Mouse (Mus musculus) Muller cell, postnatal 12 days (primary cell): Measurements from ENCODE around the gene Prdx2.

Experiments used
- DNase-seq: peaks from one replicate; pipeline ENCODE4 v3.0.0-alpha.2; 2015; ENCODE audit errors: inconsistent ontology term

Gene Prdx2

DNA sequence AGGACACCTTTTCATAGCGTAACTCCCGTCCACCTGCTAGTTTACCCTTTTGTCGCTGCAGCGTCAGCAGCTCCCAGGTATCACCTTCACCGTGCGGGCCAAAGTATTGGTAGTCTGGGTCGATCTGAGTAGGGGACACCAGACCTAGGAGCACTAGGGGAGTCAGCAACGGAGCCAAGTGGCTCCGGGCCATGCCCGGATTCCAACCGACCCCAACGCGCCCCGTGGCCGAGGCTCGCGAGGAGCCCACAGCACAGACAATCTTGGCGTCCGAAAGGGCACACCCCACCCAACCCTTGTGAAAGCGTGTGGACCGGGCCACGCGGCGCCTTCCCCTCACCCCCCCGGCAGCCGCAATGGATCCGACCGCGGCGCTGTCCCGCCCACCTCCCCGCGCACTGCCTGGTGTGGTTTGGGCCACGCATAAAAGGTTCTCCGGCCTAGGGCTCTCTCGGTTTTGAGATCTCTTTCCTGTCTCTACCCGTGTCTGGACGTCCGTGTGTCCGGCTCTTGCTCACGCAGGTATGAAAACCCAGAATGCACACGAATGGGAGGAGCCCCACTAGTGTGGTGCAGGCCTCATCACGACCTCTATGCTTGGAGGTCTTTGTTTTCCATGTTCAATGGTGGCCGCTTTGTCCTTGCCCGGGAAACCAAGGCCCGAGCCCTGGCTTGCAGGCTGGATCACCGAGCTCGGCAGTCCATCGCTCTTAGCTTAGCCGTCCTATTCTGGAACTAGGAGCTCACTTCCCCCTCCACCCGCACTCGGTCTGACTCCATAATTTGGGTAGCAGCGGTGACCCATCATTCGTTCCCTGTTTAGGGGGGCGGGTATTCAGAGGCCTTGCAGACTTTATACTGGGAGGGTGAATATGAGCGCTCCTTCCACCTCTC is at the start of gene Prdx2, which contains the start of the genes Gm49661 and Rnaseh2a:
Gene Prdx2, plus strand, starts transcription at position 347 of the 894 bp plus-strand sequence.
Gene Gm49661, minus strand, starts transcription at position 193 of the 894 bp plus-strand sequence.
Gene Rnaseh2a, minus strand, starts transcription at position 527 of the 894 bp plus-strand sequence.
- DNase-seq, result peak; percentile 85

DNA sequence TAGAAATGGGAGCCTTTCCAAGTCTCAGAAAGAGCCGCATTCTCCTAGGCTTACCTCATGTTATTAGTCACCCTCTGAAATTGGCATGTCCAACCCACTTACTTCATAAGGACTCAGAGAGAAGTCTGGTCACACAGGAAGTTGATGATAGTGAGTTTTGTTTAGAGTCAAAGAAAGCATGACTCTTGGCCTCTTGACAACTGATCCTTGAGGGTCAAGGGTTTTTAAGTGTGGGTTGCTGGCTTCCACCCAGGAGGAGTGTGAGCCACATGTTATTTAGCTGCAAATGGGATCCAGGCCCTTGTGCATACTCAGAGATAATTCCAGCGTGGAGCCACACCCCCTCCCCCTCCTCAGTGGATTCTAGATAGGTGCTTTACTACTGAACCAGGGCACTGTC is 47.8 kb upstream of the Prdx2 start:
- no peak for DNase-seq

DNA sequence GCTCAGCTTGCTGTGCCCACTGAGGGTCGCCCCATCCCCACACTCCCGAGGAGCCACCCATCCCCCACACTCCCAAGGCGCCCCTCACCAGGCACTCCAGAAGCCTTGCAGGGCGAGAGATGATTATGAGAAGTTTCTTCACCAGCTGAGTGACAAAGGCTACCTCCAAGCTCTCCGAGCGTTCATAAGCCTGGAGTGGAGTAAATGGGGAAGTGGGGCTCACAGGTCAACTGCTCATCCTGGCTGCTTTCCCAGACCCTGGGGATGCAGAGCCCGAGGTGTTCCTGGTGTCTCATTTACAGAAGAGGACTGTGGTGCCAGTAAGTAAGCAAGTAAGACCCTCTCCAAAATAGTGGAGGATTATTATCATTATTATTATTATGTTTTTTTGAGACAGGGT is 43.8 kb upstream of the Prdx2 start:
- DNase-seq, result no peak

DNA sequence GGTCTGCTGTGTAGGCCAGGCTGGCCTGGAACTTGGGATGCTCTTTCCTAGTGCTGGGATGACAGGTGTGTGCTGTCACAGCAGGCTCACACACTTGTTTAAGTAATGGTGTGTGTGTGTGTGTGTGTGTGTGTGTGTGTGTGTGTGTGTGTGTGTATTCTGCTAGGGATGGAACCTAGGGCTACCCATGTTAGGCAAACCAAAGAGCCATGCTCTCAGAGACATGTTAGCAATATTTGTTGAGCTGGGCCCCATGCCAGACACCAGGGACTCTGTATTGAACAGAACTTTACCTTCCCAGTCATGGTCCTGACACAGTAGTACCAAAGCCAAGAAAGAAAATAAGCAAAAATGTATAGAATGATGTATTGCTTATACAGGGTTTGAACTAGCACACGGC is 41.9 kb upstream of the Prdx2 start:
- DNase-seq, result no peak

DNA sequence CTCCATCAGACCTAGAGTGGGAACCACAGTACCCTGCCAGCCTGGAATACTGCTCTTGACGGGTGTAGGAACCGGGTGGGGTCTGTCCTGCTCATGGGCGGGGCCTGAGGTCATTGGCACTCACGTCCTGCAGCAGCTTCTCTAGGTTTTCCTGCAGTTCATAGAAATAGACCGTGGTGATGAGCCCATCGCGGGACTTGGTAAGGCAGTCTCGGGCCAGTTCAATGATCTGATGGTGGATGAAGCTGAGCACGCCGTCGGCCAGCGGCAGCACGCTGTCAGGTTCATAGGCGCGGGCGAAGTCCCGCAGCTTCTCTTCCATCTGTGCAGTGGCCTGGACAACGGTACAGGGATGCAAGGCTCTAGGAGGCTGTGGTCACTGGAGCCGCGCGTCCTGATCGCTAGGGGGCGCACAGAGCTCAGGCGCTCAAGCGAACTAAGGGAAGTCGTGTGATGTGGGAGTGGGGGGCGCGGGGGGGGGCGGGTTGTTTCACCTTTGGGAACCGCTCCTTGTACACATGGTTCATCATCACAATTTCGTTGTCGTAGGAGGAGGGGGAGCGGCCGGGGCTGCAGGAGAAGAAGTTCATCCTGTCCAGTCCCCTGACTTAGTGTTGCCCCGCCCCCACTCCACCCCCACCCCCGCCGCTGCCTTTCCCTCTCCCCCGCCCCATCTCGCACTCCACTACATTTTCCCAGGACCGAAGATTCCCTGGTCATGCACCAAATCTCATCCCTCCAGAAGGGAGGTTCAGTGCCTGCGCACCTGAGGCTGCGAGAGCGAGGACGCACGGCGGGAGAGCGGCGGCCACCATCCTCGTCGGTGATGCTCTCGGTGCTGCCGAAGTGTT is 40.7 kb upstream of the Prdx2 start:
- DNase-seq, result peak; percentile 68

DNA sequence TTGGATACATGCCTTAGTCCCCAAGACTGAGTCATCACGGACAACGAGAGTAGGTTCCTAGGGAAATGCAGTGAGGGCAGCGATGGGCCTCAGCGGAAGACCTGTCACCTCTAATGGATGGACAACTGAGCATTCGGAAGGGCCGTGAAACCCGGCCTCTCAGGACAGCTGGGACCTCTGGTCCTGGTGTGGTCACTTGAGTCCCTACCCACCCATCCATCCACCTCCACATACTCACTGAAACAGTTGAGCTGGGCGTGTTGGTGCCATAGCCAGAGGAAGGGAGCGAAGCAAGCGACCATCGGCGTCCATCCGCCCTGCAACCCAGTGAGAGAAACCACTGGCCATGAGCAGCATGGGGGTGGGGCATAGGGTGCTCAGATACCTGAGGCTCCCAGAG is 38.8 kb upstream of the Prdx2 start:
- no peak for DNase-seq

DNA sequence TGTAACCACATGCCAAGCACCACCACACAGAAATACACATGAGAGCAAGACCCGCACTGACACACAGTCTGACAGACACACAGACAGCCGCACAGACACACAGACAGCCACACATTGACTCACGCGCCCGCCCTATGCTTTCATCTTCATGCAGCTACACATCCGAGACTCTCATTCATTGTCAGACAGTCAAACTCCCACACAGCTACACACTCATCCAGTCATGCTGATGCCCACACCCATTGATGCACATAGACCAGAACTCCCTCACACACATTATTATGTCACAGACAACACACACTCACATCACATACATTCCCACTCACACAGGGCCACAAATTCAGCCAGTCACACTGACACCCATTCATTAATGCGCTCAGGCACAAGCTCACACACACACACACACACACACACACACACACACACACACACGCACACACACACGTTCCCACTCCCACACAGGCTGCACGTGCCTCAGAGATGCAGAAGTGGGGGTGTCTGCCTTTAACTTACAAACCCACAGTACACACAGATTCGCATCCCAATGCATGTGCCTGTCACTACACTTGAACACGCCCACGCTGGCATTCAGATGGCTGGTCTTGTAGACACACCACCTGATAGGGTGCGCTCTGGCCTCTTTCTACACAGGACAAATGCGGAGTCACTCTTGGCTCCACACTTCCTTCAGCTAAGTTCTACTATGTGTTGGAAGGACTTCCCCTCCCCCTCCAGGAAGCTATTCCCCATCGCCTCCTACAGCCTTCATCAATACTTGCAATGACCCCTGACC is 35.4 kb upstream of the Prdx2 start:
- DNase-seq, result no peak

DNA sequence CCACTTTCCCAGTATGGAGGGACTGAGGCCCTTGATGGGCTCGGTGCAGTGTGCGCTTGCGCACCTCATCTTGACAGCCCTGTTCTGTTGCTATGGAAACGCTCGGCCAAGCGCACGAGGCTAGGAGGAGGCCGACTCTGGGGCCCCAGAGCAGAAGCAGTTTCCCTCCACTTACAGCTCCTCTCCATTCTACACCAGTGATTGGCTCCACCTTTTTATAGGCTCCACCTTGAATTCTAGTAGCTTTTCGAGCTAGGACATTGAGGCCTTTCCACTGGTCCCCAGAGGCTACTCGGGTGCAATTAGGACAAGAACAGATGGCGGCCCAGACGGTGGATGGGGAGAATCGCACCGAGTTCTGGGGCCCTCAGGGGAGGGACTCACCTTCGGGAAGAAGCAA is 34.5 kb upstream of the Prdx2 start:
- DNase-seq, result no peak

DNA sequence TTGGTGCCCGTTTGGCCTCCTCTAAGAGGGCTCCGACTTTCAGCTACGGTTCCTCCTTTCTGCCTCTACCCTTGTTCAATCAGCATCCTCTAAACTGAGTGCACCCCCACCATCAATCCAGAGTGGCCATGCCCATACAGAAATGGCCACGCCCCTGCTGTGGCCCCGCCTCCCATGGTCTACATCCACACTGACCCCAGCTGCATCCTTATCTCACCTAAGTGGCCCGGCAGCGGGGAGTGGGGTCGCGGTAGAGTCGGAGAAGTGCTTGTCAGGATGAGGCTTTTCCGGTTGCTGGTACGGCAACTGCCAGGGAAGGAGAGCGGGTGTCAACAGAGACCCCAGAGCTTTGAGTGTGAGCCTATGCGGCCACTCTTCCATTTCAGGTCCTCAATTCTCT is 33.9 kb upstream of the Prdx2 start:
- no peak for DNase-seq

DNA sequence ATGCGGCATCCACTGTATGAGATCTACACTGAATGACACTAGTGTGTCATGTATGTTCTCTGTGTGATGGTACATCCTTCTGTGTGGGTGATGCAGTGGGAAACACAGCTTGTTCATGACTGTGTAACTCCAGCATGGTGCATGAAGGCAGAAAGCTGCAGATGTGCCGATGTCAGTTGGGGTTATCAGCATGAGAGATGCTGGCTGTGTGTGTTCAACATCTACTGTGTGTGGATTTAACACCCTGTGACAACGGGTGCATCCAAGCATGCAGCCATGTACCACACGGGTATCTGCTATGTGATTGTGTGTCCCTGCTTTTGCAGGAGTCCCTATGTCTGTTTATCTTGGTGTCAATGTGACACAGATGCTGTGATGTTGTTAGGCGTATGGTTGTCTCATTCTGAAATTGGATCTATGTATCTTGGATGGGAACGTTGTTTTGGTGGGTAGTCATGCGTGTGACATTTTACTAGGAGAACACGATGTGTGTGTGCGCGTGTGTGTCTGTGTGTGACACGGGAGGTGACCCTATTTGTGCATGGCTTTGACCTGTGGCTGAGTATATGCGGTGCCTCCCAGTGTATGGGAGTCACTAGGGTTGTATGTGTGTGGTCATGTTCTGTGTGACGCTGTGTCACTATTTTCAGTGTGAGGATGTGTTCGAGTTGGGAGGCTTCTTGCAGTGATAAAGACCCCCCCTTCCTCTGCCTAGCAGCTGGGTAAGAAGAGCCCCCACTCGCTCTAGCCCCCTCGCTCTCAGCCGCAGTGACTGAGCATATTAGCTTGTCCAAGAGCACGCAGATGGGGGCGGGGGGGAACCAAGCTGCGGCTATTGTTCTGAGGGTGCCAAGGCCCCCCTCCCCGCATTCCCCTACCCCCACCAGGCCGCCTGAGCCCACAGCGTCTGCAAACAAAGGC is 33.1 kb upstream of the Prdx2 start:
- DNase-seq, result no peak

DNA sequence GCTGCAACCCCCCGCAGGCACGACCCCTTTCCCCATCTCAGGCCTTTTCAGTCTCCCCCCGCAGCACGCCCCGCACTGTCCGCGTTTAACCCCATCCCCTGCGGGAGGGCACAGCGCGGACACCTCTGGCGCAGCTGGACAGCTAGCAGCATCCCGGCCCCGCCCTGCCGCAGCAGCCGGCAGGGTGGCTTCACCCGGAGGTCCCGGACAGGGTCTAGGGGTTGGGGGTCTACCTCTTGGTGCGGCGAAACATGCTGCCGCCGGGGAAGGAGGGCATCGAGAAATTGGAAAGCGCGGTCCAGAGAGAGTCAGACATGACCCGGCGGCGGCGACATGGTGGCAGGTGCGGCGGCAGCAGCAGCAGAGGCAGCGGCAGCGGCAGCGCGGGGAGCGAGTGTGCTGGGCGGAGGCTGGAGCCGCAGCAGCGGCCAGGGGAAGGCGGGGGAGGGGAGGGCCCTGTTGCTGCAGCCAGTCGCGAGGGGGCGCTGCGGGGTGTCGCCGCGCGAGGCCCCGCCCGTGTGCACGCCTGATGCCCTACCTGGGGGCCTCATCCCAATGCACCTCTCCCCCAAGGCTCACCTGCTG is 32.3 kb upstream of the Prdx2 start, which contains the start of gene Mast1:
Gene Mast1, minus strand, starts transcription at position 398 of the 585 bp plus-strand sequence.
- DNase-seq, result peak; percentile 62

DNA sequence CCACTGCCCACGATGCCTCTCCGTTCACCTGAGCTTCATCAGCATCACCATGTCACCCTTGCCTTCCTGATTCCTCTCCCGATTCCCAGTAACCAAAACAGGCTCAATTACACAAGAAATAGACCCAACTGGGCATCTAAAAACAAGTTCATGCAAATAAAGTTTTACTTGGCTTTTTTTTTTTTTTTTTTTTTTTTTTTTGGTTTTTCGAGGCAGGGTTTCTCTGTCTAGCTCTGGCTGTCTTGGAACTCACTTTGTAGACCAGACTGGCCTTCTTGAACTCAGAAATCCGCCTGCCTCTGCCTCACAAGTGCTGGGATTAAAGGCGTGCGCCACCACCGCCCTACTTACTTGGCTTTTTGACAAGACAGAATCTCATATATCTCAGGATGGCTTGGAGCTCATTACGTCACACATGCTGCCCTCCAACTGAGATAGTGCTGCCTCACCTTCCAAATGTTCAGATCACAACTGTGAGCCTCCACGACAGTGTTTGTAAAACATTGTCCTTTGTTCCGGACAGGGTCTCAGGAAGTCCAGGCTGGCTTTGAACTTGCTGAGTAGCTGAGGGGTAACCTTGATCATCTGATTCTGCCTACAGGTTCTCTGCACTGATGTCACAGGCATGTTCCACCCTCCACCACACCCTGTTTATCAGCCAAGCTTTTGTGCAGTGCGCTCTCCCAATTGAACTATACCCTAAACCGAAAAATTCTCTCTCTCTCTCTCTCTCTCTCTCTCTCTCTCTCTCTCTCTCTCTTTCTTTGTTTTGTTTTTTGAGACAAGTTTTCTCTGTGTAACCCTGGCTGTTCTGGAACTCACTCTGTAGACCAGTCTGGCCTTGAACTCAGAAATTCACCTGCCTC is 31.5 kb upstream of the Prdx2 start:
- DNase-seq, result no peak

DNA sequence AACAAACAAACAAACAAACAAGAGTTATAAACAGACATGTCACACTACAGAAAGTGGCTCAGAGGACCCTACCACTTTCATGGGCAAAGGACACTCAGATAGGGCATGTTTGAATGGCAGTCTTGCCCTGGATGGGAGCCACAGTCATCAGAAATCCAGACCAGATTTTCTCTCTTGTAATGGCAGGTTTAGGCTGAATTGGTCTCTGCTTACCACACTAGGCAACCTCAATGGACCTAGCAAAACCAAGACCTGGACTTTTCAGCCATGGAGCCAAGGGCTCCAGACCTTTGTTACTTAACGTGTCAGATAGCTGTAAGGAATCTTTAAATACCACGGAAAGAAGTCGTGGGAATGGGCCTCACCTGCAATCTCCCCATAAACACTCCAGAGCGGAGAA is 25.7 kb upstream of the Prdx2 start:
- no peak for DNase-seq

DNA sequence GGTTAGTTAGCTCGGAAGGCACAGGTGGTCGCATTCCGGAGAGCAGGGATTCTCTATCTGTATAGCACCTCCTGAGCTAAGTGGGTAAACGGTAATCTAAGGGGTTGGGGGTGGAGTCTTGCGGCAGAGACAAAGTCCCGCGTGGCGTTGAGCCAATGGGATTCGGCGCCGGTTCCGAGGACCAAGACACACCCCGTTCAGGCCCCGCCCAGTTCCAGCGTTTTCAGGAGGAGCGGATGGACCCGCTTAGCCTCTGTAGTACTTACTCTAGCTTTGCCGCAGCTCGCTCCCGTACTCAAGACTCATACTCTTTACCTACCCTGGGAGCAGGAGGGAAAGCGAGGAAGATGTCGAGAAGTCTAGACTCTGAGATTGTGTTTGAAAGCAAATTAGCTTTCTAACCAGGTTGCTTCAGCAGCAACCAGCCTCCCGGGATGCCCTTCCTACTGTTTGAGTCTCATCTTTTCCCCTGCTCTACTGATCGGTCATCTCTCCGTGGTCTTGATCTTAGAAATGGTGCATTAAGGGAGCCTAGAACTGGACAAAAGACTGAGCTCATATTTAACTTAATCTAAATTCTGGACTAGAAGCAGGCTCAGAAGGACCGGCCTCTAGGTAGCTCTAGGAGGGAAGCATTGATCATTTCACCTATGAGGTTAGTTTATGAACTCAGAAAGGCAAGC is 24.8 kb upstream of the Prdx2 start:
- peak; percentile 25 for DNase-seq

DNA sequence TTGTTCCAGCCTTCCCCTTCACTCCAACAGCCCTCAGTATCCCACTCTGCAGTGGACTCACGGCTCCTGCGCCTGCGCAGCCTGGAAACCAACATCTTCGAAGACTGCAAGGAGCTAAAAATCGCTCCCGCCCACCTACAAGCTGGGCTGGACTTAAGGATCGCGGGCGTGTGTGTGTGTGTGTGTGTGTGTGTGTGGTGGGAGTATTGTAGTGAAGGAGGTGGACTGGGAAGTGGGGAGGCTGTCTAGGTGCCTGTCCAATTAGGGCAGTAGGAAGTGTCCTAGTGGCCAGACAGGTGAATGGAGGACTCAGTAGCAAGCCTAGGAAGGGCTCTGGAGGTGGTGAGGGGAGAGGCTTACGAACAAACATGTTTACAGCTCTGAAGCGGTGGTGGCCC is 24.2 kb upstream of the Prdx2 start:
- DNase-seq, result no peak

DNA sequence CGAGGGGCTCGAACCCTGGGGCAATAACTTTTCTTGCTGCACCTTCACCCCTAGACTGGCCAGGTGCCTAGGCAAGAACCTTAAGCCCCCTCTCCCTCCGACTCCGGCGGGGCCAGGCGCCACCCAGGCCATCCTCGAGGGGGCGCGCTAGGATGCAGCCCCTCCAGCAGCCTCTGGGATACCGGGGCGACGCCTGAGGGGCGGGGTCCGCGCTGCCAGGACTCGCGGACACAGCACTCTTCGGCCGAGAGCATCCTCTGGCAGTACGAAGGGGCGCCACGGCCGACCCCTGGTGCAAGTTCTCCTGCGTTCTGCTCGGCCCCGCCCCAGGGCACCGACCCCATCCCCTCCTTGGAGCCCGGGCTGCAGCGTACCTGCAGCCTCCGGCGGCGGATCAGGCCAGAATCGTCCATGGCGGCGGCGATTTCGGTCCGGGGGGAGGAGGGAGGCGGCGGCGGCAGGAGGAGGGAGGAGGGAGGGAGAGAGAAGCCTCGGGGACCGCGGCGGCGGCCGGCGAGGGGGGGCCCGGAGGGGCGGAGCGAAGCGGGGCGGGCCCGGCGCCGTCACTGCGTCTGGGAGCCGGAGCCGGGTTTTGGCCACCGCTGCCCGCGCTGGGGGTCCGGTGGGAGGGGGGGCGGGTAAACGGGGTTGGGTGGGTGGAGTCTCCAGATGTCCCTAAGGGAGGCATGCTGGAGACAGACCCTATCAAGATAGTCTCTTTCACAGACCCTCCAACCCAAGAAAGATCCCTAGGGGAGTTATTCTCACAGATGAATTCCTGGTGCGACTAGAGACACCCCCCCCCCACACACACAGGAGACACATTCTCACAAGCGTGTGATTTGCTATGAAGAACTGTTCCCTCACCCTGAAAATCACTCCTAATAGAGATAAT is 23.5 kb upstream of the Prdx2 start:
- DNase-seq, result no peak

DNA sequence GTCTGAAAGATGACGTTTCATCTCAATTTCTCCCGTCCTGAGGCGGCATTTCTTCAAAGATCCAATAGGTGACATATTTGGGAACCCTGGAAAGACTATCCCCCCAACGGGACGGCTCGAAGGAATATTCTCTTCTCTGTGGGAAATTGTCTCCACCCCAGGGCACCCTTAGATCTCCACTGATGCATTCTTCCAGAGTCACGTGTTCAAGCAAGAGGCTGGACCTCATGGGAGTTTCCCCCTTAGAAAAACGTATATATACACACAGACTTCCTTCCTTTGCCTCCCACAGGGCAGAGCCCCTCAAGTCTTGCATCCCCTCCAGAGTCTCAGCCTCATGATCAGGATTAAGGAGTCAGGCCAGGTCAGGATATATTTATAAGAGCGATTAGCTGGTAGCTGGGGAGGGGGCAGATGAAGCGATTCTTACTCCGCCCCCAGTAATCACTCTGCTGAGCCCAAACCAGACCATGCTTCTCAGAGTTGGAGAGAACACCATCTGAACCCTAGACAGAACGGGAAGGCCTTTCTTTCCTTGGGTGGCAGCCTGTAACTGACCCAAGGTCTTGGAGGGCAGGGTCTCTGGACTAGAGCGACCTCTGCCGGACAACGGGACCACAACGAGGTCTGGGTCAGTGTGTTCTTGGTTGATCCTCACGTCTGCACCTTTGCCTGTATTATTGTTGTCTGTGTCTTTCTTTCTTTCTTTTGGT is 22.7 kb upstream of the Prdx2 start, which contains the start of gene Rtbdn:
Gene Rtbdn, plus strand, starts transcription at position 464 of the 713 bp plus-strand sequence.
- DNase-seq, result no peak
